Mouse (Mus musculus): ENCODE measurements around the gene Slc38a8.

DNA sequence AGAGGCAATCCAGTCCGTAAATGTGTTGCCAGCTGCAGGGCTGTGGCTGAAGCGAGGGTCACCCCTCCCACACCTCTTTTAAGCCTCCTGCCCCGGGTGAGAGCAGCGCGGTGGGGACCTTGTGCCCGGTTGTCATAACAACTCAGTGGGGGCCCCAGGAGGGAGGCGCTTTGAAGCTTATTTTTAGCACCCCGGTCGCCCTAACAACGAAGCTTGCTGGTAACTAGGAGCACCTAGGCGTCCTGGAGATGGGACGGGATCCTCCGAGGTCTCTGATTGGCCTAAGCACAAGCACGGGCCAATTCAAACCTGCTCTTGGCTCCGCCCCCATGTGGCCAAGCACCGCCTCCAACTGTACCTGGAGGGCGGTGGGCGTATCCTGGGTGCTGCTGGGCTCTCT is 35.4 kb downstream of the Slc38a8 start:
- TF ChIP-seq CTCF (IDR thresholded peaks at IDR 0.05; ENCODE audit: borderline replicate concordance, insufficient read depth, low read length) = no peak
- TF ChIP-seq POLR2A (IDR thresholded peaks at IDR 0.05; ENCODE audit: low read depth, low read length) = no peak

Data from embryonic fibroblast, embryonic 13.5 days (primary cell).